Mouse (Mus musculus) liver, embryonic 16.5 days (tissue): ENCODE measurements around the gene Clip1. TPM values are rescaled to one million over a fixed set of nuclear protein-coding genes. Genes with fewer than 3 reads are reported as not detected.
A peak's percentile ranks its signal among the peaks of the same experiment; 100 is the strongest.

Experiments used
- ATAC-seq: fragments of 200-750 bp; cut with Nextera tagmentation; 2 replicates; pipeline ENCODE4 v1.8.0; 2017; ENCODE audit warnings: low read depth, mild to moderate bottlenecking, moderate number of reproducible peaks, moderate library complexity
- H3K27ac ChIP-seq: fragments of 300-500 bp; sonication (generic); 2 replicates; pipeline ENCODE4 v1.5.1; 2014; ENCODE audit warnings: mild to moderate bottlenecking, low read length
- H3K27me3 ChIP-seq: fragments of 300-500 bp; sonication (generic); 2 replicates; pipeline ENCODE4 v1.6.1; 2014; ENCODE audit warnings: low read depth, low read length, mixed read lengths; ENCODE audit not compliant: control insufficient read depth, insufficient read depth
- H3K36me3 ChIP-seq: fragments of 300-500 bp; sonication (generic); 2 replicates; pipeline ENCODE4 v1.6.1; 2014; ENCODE audit warnings: mild to moderate bottlenecking; ENCODE audit not compliant: control insufficient read depth, insufficient read depth
- H3K4me1 ChIP-seq: fragments of 300-500 bp; sonication (generic); 2 replicates; pipeline ENCODE4 v1.6.1; 2014; ENCODE audit warnings: low read depth, low read length, mixed read lengths; ENCODE audit not compliant: control insufficient read depth
- H3K4me2 ChIP-seq: fragments of 300-500 bp; sonication (generic); 2 replicates; pipeline ENCODE4 v1.6.1; 2014; ENCODE audit warnings: low read depth, low read length, mixed read lengths
- H3K4me3 ChIP-seq: fragments of 300-500 bp; sonication (generic); 2 replicates; pipeline ENCODE4 v1.5.1; 2014; ENCODE audit warnings: low read depth, mild to moderate bottlenecking, low read length
- H3K9ac ChIP-seq: fragments of 300-500 bp; sonication (generic); 2 replicates; pipeline ENCODE4 v1.6.1; 2014; ENCODE audit warnings: low read depth, low read length
- H3K9me3 ChIP-seq: fragments of 300-500 bp; sonication (generic); replicated peaks from 2 replicates; pipeline ENCODE4 v1.6.1; 2016; ENCODE audit warnings: low read length; ENCODE audit not compliant: control insufficient read depth
- WGBS: fragments of 180-500 bp; shearing (Covaris S2); extraction: QIAGEN DNeasy Blood & Tissue Kit; methylation state at CpG from one replicate; pipeline ENCODE4 v1.1.7; 2014; ENCODE audit not compliant: insufficient replicate concordance; 5-methylcytosine and 5-hydroxymethylcytosine counted together
- polyA plus RNA-seq: library from polyadenylated mRNA; unstranded; fragments of >200 nt; fragmentation: Nextera tagmentation; extraction: Ambion mirVana; gene quantifications from 2 replicates; pipeline ENCODE4 v1.2.1, GENCODE M21; 2015

The Clip1 gene
- polyA plus RNA-seq, 1 experiment from 2014 or later, result 10.7 TPM

DNA sequence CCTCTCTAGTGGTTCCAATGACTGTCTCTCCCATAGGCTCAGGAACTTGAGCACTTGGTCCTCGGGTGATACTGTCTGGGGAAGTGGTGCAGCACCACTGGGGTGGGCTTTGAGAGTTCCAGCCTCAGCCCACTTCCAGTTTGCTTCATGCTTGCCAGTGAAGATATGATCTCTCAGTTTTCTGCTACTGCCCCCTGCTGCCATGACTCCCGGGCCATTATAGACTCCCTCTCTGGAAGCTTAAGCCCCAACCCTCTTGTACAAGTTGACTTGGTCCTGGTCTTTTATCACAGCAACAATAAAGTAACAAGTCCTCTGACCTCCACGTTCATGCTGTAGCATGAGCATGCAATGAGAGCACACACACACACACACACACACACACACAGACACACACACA is 5.3 kb downstream of the Clip1 start:
- H3K27ac ChIP-seq, result no peak overlapping the region
- peaks cover 20% of the 10 kb centered on the region for H3K4me1 ChIP-seq
- no peaks in the 10 kb centered on the region for H3K27me3 ChIP-seq
- no peaks in the 10 kb centered on the region for H3K9me3 ChIP-seq
- no peaks in the 10 kb centered on the region for H3K36me3 ChIP-seq
- 51% methylated on average over 3 of the region's 3 CpGs for WGBS
- ATAC-seq, result no peak
- no peak overlapping the region for H3K9ac ChIP-seq
- no peak overlapping the region for H3K4me2 ChIP-seq
- no peak overlapping the region for H3K4me3 ChIP-seq

DNA sequence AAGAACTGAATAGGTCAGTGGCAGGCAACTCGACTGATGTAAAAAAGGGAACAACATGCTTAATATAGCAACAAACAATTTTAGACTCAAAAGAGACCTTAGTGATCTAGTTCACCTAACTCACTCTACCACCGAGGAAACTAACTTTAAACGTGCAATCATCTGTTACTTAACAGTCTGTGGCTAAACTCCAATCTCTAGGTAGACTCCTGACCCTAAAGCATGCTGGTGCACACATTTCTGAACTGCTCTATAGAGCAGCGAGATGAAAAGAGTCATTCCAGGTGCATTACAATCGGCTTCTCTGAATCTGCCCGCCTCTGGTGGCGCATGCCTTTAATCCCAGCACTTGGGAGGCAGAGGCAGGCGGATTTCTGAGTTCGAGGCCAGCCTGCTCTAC is 8.7 kb downstream of the Clip1 start:
- 51% methylated on average over 9 of the region's 9 CpGs for WGBS
- no peak overlapping the region for H3K9ac ChIP-seq

DNA sequence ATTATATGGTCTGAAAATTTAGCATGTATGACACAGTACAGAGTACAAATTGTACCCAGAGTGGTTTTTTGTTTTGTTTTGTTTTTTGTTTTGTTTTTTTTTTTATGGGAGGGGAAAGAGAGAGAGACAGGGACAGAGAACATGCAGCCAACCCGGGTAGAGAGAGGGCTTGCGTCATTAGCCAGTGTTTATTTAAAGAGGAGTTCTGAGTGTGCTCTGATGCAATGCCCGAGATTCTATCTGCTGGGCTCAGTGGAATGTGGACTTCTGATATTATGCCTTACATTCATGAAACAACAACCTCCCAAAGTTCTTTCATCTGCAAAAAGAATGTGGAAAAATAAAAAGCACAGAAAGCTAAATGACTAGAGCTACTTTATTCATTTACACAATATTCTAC is 9.2 kb downstream of the Clip1 start:
- no peaks in the 10 kb centered on the region for H3K9me3 ChIP-seq
- WGBS, result 20% methylated on average over 3 of the region's 3 CpGs
- ATAC-seq, result peak; percentile 76
- H3K4me2 ChIP-seq, result no peak overlapping the region
- H3K4me3 ChIP-seq, result no peak overlapping the region
- H3K4me1 ChIP-seq, result peaks cover 8% of the 10 kb centered on the region
- H3K9ac ChIP-seq, result no peak overlapping the region
- H3K27me3 ChIP-seq, result no peaks in the 10 kb centered on the region
- H3K27ac ChIP-seq, result no peak overlapping the region
- H3K36me3 ChIP-seq, result no peaks in the 10 kb centered on the region

More for the DNA sequence above, 8.7 kb downstream of the Clip1 start:
- Histone ChIP-seq H3K27me3 (no peaks in the 10 kb centered on the region), H3K4me1 (peaks cover 7% of the 10 kb centered on the region), H3K9me3 (no peaks in the 10 kb centered on the region), H3K36me3 (no peaks in the 10 kb centered on the region), H3K4me3 (no peak overlapping the region), H3K4me2 (no peak overlapping the region), H3K27ac (peak overlapping the region; percentile 46; the same call in 1 of the 2 replicates)
- peak; percentile 71 for ATAC-seq

DNA sequence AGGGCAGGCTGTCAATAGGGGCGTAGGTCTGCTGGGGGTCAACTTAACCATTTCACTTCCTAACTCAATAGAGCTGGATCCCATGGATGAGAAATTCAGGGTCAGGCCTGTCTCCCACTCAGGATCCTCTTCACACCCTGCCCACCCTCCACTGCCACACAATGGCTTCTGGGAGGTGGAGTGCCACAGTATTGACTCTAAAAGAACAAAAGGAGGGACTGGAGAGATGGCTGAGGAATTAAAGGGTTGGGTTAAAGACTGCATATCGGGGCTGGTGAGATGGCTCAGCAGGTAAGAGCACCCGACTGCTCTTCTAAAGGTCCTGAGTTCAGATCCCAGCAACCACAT is 13.0 kb downstream of the Clip1 start:
- H3K4me2 ChIP-seq, result peak overlapping the region; percentile 35; the same call in 1 of the 2 replicates
- no peaks in the 10 kb centered on the region for H3K9me3 ChIP-seq

DNA sequence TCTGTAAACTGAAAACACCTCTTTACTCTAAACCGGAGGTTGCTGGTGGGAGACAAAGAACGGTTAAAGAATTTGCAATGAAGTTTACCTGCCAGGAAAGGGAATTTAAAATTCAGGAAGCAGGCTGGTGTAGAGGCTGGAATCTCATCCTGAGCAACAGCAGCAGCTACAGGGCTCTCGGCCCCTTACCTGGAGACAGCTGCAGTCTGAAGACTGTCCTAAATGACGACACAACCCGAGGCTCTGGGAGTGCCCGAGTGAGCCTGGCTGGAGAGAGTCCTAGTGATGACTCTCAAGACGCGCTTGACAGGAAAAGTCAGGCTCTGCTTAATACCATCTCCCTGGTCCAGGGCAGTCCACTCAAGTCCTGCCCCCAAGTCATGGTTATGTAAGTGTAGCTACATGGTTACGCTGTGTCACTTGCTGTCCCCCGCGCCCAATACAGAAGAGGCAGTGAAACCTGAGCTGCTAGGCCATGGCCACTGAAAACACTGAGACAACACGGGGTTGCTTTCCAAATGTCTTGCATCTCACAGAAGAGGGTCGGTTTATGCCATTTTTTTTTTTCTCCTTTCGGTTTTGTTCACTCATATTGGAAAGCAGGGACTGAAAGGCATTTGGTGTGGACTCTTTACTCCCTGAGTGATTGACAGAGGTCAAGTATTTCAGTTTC is 13.5 kb downstream of the Clip1 start:
- Histone ChIP-seq H3K27ac (peak overlapping the region; percentile 54), H3K27me3 (no peaks in the 10 kb centered on the region), H3K36me3 (no peaks in the 10 kb centered on the region), H3K4me2 (peak overlapping the region; percentile 35), H3K4me1 (peaks cover 21% of the 10 kb centered on the region), H3K4me3 (peak overlapping the region; percentile 3), H3K9ac (no peak overlapping the region), H3K9me3 (no peaks in the 10 kb centered on the region)
- peak; percentile 32; the same call in 1 of the 2 replicates for ATAC-seq
- 44% methylated on average over 14 of the region's 14 CpGs for WGBS

More for the DNA sequence above, 13.0 kb downstream of the Clip1 start:
- Histone ChIP-seq H3K27me3 (no peaks in the 10 kb centered on the region), H3K9ac (no peak overlapping the region), H3K4me1 (peaks cover 21% of the 10 kb centered on the region), H3K36me3 (no peaks in the 10 kb centered on the region), H3K27ac (peak overlapping the region; percentile 54), H3K4me3 (no peak overlapping the region)
- WGBS, result 66% methylated on average over 3 of the region's 3 CpGs
- ATAC-seq, result 0 out of 2 replicates have a peak, but pooled peaks have one; percentile 14

DNA sequence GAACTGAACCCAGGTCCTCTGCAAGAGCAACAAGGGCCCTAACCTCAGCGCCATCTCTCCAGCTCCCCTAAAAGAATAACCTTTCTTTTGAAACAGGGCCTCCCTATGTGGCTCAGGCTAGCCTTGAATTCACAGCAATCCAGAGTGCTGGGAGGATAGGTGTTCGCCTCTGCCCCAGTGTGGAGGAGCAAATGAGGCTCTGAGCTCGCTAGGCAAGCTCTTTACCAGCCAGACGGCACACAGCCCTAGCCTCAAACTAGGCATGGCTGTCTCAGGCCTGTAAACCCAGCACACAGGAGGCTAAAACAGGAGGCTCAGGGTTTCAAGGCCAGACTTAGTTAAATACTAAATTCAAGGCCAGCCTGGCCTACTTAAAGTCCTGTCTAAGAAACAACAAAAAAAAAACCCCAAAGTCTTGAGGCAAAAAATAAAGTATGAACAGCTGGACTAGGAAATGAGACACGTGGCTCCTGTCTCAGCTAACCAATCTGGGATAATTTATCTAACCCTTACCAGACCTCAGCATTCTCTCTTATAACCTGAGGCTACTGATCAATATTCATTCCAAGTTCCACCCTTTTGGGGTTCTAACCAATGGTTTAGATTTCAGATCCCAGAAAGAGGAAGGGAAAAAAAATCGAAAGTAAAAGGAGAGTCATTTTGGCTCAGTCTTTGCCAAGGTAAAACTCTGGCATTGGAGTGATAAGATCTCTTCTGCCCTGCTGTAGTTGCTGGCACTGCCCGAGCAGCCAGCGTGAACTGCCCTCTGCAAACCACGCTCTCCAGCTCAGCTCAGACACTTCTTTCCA is 14.2 kb downstream of the Clip1 start:
- H3K27me3 ChIP-seq, result no peaks in the 10 kb centered on the region
- H3K36me3 ChIP-seq, result no peaks in the 10 kb centered on the region
- ATAC-seq, result no peak
- H3K27ac ChIP-seq, result peak overlapping the region; percentile 49
- peak overlapping the region; percentile 35 for H3K4me2 ChIP-seq
- WGBS, result 45% methylated on average over 9 of the region's 9 CpGs
- H3K9me3 ChIP-seq, result no peaks in the 10 kb centered on the region
- H3K4me1 ChIP-seq, result peaks cover 22% of the 10 kb centered on the region
- peak overlapping the region; percentile 3; the same call in 1 of the 2 replicates for H3K4me3 ChIP-seq
- no peak overlapping the region for H3K9ac ChIP-seq

DNA sequence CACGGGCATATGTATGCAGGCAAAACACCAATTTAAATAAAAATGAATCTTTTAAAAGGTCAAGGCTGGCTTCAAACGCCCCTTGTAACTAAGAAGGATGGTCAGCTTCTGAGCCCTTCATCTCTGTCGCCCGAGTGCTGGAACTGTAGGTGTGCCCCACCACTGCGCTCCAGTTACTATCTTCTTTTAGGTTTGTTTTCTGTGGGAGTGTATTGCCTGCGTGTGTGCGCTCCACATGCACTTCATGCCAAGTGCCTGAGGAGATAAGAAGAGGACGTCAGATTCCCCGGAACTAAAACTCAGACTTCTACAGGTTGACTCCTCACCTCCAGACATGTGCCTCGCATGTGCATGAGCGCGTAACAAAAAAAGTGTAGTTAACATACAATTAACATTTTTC is 16.5 kb downstream of the Clip1 start:
- 48% methylated on average over 12 of the region's 12 CpGs for WGBS
- no peaks in the 10 kb centered on the region for H3K36me3 ChIP-seq
- no peak for ATAC-seq
- H3K27ac ChIP-seq, result no peak overlapping the region
- H3K4me3 ChIP-seq, result no peak overlapping the region
- H3K9me3 ChIP-seq, result no peaks in the 10 kb centered on the region
- peaks cover 19% of the 10 kb centered on the region for H3K4me1 ChIP-seq
- H3K27me3 ChIP-seq, result no peaks in the 10 kb centered on the region
- no peak overlapping the region for H3K4me2 ChIP-seq
- no peak overlapping the region for H3K9ac ChIP-seq

DNA sequence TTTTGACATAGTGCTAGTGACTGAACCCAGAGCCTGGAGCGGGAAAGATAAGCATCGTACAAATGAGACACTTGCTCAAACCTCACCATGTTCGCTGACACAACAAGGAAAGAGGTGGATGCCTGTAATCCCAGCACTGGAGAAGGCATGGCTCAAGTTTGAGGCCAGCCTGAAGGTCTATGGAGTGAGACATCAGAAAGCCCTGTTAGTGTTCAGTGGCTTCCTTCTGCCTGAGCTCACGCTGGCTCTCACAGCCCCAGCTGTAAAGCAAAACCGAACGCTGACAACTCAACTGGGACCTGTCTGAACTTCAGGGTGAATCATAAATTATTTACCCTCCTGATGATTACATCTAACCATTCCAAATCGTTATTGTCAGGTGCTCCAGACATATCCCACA is 18.5 kb downstream of the Clip1 start:
- Histone ChIP-seq H3K4me2 (no peak overlapping the region), H3K4me1 (peaks cover 27% of the 10 kb centered on the region), H3K9me3 (no peaks in the 10 kb centered on the region), H3K36me3 (no peaks in the 10 kb centered on the region), H3K4me3 (no peak overlapping the region), H3K9ac (no peak overlapping the region), H3K27me3 (no peaks in the 10 kb centered on the region), H3K27ac (no peak overlapping the region)
- WGBS, result 61% methylated on average over 7 of the region's 7 CpGs
- no peak for ATAC-seq

DNA sequence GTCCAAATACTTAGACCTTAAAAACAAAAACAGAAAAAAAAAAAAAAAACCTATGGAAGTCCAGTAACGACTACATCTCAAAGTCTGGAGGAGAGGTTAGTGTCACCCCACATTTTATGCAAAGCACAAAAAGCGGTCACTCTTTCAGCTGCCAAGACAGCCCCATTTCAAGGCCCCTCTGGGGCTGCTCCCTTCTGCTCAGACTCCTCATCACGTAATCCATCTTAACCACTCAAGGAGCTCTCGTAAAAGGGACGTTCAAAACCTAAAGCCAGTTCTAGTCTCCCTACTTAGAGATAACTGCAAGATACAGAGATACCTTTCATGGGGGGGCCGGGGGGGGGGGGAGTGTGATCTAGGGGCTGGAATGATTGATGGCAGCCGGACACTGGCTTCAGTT is 20.1 kb downstream of the Clip1 start:
- no peak overlapping the region for H3K4me3 ChIP-seq
- no peak for ATAC-seq
- no peaks in the 10 kb centered on the region for H3K36me3 ChIP-seq
- no peaks in the 10 kb centered on the region for H3K9me3 ChIP-seq
- no peak overlapping the region for H3K27ac ChIP-seq
- H3K9ac ChIP-seq, result no peak overlapping the region
- H3K27me3 ChIP-seq, result no peaks in the 10 kb centered on the region
- 55% methylated on average over 7 of the region's 7 CpGs for WGBS
- H3K4me2 ChIP-seq, result no peak overlapping the region
- peaks cover 23% of the 10 kb centered on the region for H3K4me1 ChIP-seq
